In genomic region chr17:27062684-27063083, GRCm38 (mm10) we compare ENCODE assay signal across 14 mouse cellular contexts.
"Had no signal": no experiment of that assay in that cellular context is flagged by ENCODE, and none has a peak within 500 bp of the region (broad histone marks: within the 10 kb centered on the region; RNA-seq: fewer than 3 reads in every experiment).

No protein-coding gene starts in this region.

- H3K4me2 ChIP-seq: liver, embryonic 13.5 days; midbrain, embryonic 11.5 days had no signal

- H3K9ac ChIP-seq: liver, embryonic 13.5 days had no signal

- H3K9me3 ChIP-seq: liver, embryonic 13.5 days had no signal

- DNase-seq: kidney, adult 9 months; kidney, postnatal 25 days; layer of hippocampus, adult 9-11 months; liver, embryonic 13.5 days; lung, adult 2 months; lung, postnatal 14 days; lung, postnatal 4 days; midbrain, embryonic 14.5 days; right cerebral cortex, adult 18-20 months; thymus, adult 18-20 months; thymus, postnatal 36 days had no signal

- H3K27ac ChIP-seq: kidney, postnatal 0 days; layer of hippocampus, adult 2 months; liver, embryonic 13.5 days had no signal

- H3K36me3 ChIP-seq: liver, embryonic 13.5 days had no signal

- H3K4me3 ChIP-seq: layer of hippocampus, adult 2 months; liver, embryonic 13.5 days had no signal
